Mouse (Mus musculus): ENCODE results near the gene Gnai3. TPM values are rescaled to one million over a fixed set of nuclear protein-coding genes. Genes with fewer than 3 reads are reported as not detected.

The Gnai3 gene
- 100 to 1,000 TPM; 101 to 113 TPM for total RNA-seq (2021)
- long read RNA-seq, experiment 1, transcript Gnai3-201 (9 exons, 3,262 nt) = major isoform, 129 of 149 reads
- long read RNA-seq, experiment 1, partial matches to known transcripts = 16 of 149 reads
- long read RNA-seq, experiment 1, other reads (novel, unspliced or antisense) = 4 of 149 reads
- long read RNA-seq, experiment 2, transcript Gnai3-201 (9 exons, 3,262 nt) = major isoform, 59 of 70 reads
- long read RNA-seq, experiment 2, partial matches to known transcripts = 3 of 70 reads
- long read RNA-seq, experiment 2, other reads (novel, unspliced or antisense) = 8 of 70 reads

DNA sequence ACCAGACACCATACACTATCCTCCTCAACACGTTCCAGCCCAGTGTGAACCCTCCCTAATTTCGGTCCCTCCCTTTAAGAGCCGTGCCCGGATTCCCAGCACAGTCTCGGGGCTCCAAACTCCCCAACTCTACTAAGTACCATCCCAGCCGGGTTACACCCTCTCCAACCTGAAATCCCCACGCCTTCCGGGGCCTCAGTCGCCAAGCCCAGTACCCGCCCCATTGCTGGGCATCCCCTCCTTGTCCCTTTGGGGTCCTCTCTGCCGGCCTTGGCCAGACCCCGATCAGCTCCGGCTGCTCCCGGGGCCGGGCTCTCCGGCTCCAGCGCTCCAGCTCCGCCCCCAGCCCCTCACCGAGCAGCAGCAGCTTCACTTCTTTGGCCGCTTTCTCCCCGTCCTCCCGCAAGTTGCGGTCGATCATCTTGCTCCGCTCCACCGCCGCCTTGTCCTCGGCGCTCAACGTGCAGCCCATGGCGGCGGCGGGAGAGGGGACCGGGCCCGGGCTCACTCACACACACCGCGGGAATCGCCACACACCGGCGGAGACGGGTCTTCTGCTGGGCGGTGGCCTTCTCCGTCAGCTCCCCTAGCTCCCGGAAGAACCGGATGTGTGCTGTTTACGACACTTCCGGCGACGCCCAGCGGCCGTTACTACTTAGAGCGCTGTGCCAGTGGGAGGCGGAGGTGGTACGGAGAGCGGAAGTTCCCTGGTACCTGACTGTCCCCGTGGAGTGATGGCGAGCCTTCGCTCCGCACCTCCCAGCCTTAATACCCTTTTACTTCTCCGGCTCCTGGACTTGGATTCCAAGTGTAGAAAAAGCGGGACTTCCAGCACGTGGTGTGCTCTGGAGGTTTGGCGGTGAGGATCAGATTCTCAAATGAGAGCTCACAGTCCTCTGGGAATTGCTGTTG is at the start of gene Gnai3:
TSS of gene Gnai3 (minus strand) at position 613 of the 912 bp plus-strand sequence.
- DNase-seq = peak; percentile 94

- no peak for DNase-seq
Measured at GRCm38 (mm10) chr3:108195287-108195686, 49.3 kb upstream of the Gnai3 start.

GRCm38 (mm10) chr3:108193686-108194085 is 47.7 kb upstream of the Gnai3 start:
- DNase-seq = no peak

DNA sequence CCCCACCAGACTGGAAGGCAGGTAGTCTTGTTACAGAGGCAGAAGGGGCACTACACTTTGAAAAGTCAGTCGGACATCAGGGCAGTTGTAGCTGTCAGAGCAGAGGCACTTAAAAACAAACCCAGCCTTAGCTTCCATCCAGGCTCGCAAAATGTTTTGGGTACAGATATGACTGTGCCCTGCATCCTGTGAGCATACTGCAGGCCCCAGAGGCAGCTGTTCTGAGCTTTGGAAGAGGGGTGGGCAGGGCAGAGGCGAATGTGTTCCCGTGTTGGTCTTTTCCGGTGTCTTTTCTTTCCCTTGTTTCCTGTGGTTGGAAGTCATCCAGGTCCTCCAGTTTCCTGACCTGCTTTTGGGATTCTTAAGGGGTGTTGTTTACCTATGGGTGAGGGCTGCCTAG is 44.0 kb upstream of the Gnai3 start:
- DNase-seq = no peak

GRCm38 (mm10) chr3:108188716-108189490 is 43.0 kb upstream of the Gnai3 start:
- no peak for DNase-seq

GRCm38 (mm10) chr3:108187111-108187795 is 41.3 kb upstream of the Gnai3 start:
- DNase-seq = peak; percentile 18

DNA sequence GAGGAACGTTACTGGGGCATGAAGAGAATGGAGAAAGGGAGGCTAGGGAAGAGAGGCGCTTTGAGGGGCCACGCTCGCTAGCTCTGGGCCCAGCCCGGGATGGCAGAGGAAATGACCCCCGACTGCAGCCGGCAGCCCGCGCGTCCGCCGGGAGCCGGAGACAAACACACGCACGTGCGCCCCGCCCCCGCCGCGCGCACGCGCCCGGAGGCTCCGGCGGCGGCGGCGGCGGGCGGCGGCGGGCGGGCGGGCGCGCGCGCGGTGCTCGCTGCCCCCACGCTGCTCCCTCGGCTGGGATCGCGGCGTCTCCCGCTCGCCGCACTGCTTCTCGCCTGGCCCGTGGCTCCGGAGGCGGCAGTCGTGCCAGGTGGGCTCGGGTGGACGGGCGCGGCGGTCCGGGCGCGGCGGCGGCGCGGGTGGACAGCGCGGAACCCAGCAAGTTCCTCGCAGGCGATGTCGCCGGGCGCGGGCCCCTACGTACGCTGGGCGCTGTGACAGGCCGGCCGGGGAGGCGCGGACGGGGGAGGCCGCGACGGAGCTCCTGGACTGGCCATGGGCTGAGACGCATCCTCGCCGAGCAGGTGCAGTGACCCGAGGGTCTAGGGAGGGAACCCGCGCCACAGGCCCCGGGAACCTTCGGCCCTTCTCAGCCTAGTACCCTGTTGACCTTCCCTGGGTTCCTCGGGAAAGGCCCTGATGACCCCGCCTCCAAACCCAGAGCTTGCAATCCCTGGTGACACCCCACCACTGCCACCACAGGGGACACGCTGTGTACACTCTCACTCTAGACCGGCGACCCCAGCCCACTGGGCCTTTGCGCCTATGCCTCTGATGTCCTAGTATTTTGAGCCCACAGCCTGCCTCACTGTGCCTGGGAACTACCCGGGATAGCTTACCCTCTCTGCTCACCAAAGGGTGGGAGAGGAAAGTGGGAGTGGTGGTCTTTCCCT is 40.4 kb upstream of the Gnai3 start, which contains the start of gene Amigo1:
TSS of gene Amigo1 (plus strand) at position 238 of the 950 bp plus-strand sequence.
- peak; percentile 77 for DNase-seq

GRCm38 (mm10) chr3:108185460-108186097 is 39.6 kb upstream of the Gnai3 start:
- DNase-seq = no peak

- no peak for DNase-seq
Measured at GRCm38 (mm10) chr3:108184742-108185141, 38.8 kb upstream of the Gnai3 start.

DNA sequence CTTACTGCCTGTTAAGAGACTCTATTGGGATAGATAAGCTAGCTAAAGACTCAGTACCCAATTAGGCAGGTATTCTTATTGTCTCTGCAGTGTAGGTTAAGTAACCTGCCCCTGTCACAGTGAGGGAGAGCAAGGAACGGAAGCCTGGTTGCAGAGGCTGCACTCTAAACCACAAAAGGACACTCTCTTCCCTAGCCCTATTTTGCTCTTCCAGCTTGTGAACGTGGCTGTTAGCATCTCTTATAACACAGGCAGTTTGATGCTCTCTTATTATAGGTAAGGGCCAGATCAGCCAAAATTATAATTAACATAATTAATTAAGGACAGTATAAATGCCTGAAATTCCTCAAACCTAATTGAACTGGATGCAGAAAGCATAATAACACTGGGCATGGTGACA is 34.6 kb upstream of the Gnai3 start:
- no peak for DNase-seq

DNA sequence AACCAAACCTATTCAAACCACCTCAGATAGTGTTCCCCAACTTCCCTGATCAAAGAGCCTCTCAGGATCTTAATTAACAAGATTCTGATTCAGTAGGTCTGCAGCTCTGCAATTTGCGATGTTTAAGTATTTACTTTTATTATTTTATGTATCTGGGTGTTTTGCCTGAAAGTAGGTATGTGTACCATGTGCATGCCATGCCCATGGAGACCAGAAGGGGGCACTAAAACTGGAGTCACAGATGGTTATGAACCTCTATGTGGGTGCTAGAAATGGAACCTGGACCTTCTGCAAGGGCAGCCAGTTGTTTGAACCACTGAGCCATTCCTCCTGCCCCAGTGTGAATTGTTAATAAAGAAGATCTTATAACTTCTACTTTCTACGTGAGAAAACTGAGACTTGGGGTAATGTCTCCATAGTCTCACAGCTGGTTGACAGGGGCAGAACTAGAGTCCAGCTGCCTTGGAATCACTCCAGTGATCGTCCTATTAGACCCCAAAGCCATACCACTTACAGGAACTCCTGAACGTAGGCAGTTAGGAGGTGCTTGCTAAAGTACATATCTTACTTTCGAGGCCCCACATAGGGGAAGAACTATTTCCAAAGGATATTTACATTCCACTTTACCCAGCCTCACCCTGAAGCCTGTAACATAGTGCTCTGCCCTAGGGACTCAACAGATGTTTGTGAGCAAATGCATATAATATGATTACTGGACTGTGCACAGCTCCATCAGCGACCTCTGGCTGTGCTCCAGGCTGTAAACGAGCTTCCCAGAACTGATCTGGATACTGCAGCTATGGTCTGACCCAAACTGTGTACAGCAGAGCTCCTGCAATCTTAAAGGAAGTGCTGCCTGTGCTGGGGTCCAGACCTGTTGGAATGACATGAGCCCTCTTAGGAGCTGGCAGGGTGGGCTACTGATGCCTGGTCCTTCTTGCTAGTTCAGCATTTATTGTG is 33.1 kb upstream of the Gnai3 start:
- DNase-seq = no peak

DNA sequence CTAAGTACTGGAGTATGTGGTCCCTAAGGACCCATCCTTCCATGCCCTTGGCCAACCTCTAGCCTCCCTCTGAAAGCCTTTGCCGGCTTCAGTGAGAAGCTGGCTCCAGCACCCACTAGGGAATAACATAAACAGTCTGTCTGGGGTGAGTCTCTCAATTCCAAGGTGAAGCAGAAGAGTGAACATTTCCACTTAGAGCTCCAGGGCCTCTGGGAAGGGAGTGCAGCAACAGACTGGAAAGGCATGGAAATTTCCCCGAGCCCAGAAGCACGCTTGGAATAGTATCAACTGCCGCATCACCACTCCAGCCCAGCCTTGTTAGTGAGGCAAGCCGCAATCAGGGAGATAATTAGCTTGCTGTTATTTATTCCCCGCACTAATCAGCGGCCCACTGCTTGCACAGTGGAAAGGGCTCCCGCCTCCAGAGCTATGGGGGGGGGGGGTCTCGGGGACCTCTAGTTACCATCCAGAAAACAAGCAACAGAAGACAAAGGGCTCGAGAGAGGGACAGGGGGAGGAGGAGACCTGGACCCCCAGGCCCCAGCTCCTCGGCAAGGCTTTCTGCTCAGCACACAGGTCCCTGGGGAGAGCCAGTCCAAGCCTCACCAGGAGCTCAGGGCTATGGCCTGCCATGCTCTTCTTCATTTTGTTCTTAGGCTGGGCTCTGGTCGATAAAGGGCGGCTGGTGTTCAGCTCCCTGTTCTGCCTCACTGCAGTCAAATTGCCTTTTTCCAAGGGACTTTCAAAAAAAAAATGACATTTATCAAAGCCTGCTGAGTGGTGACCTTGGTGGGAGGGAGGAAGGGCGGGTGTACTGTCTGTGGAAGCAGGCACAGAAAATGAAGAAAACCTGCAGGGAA is 29.0 kb upstream of the Gnai3 start:
- peak; percentile 73 for DNase-seq

GRCm38 (mm10) chr3:108169199-108169598 is 23.3 kb upstream of the Gnai3 start:
- no peak for DNase-seq

- no peak for DNase-seq
Measured at GRCm38 (mm10) chr3:108167499-108167898, 21.6 kb upstream of the Gnai3 start.

DNA sequence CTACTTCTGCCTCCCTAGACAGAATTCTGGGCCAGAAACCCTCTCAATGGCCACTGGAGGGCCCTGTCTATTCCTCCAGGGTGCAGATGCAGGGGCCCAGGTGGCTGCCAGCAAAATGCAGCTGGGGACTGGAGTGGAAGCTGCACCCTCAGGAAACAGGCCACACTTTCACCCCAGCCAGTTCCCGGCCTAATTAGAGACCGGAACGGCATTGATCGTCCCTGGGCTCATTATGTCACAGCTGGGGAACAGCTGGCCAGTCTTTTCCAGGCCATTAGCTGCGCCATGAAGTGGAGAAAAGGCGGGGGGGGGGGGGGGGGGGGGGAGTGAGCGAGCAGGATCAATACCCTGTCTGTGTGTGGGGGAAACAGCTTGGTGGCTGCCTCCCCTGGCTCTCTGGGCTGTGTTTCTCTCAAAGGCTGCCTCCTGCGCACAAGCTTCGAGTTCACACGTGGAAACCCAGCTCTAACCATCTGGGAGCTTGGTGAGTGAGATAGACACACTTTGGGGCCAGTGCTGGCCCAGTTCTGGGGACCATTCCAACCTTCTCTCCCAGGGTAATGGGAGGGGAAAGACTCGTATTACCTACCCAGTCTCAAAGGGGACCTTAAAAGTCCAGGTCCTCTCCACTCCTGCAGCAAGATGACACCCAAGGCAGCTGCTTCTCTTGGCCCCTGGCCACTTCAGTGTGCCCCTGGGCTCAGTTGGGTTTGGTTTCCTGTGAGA is 20.7 kb upstream of the Gnai3 start:
- peak; percentile 38 for DNase-seq

GRCm38 (mm10) chr3:108165532-108166315 is 19.8 kb upstream of the Gnai3 start:
- DNase-seq = no peak

Measured in adrenal gland, postnatal 10 days (tissue).